In the genomic region with DNA sequence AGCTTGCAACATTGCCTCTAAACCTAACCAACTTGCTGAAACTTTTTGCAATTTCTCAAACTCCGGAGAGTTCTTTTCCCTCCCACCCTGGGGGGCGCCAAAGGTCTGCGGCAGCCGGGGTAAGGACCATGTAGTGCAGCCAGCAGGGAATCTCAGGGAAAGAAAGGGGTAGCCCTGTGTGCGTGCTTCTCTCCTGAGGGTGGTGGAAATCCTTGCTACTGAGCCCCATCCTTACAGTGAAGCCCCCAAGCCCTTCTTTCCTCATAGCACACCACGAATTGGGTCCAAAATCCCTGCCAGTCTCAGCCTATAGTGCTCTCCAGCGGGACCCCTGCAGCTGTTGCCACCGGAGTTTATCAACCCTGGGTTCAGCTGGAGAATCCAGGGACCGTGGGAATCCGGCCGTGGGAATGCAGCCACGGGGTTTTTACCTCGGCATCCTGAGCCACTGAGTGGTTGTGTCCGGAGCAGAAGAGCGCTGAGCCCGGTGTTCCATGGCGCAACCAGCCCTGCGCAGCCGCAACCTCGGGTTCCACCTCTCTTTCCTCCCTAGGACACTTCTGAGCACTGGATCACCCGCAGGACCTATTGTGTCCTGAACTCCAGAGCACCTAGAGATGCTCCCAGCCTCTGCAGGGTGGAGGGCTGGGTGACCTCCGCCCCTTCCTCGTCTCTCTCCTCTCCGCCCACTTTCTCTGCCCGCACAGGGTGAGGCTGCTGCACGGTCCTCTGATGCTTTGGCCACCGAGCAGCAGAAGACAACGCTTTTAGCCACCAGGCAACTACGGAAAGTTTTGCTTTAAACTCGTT, we compare ENCODE assay signal across 8 mouse cellular contexts. TPM values are rescaled to one million over a fixed set of nuclear protein-coding genes. Genes with fewer than 3 reads are reported as not detected.
DNase-seq lines count a peak whose midpoint lies in the region; ATAC-seq and TF ChIP-seq lines count a peak whose summit lies in the region.

A gene (minus strand): TSS at position 760 of the 810 bp plus-strand sequence.

- H3K27me3 ChIP-seq in hindbrain, embryonic 14.5 days (ENCODE audit: control insufficient read depth, insufficient read depth, low read length) = peaks cover 25% of the 10 kb centered on the region
- peaks cover 38% of the 10 kb centered on the region for H3K27me3 ChIP-seq in limb, embryonic 13.5 days
- peaks cover 27% of the 10 kb centered on the region for H3K27me3 ChIP-seq in midbrain, embryonic 12.5 days
- no peaks in the 10 kb centered on the region for H3K27me3 ChIP-seq in stomach, postnatal 0 days (ENCODE audit: control insufficient read depth, insufficient read depth, low read length)

- no peaks in the 10 kb centered on the region for H3K36me3 ChIP-seq in ES-E14 (ENCODE audit: control insufficient read depth, insufficient read depth, low read length, poor library complexity, severe bottlenecking)
- no peaks in the 10 kb centered on the region for H3K36me3 ChIP-seq in hindbrain, embryonic 14.5 days (replicated peaks; ENCODE audit: control insufficient read depth, insufficient read depth)
- no peaks in the 10 kb centered on the region for H3K36me3 ChIP-seq in limb, embryonic 13.5 days
- H3K36me3 ChIP-seq in midbrain, embryonic 12.5 days = no peaks in the 10 kb centered on the region
- no peaks in the 10 kb centered on the region for H3K36me3 ChIP-seq in stomach, postnatal 0 days (ENCODE audit: control insufficient read depth, insufficient read depth, low read length)

- H3K4me3 ChIP-seq in ES-E14 (ENCODE audit: insufficient read depth in 1 of 2, low read depth in 1 of 2, low read length in 2 of 2, poor library complexity in 1 of 2, severe bottlenecking in 1 of 2) = peak within 1 kb of the TSS; percentile 27 to 60; a peak in 3 of 4 replicates
- H3K4me3 ChIP-seq in brown adipose tissue, adult 24 weeks (ENCODE audit: insufficient read depth, low read depth, low read length) = peak within 1 kb of the TSS; percentile 47
- peak within 1 kb of the TSS; percentile 37 for H3K4me3 ChIP-seq in hindbrain, embryonic 14.5 days (replicated peaks; ENCODE audit: low read length)
- peak within 1 kb of the TSS; percentile 48 for H3K4me3 ChIP-seq in limb, embryonic 13.5 days
- H3K4me3 ChIP-seq in midbrain, embryonic 12.5 days = peak within 1 kb of the TSS; percentile 51
- H3K4me3 ChIP-seq in stomach, postnatal 0 days (ENCODE audit: low read depth, low read length) = peak within 1 kb of the TSS; percentile 47

- no peaks in the 10 kb centered on the region for H3K9me3 ChIP-seq in ES-E14 (ENCODE audit: control insufficient read depth, insufficient read depth, low read depth, low read length)
- no peaks in the 10 kb centered on the region for H3K9me3 ChIP-seq in hindbrain, embryonic 14.5 days (ENCODE audit: control insufficient read depth, low read length)
- no peaks in the 10 kb centered on the region for H3K9me3 ChIP-seq in limb, embryonic 13.5 days
- H3K9me3 ChIP-seq in midbrain, embryonic 12.5 days = no peaks in the 10 kb centered on the region
- no peaks in the 10 kb centered on the region for H3K9me3 ChIP-seq in stomach, postnatal 0 days (ENCODE audit: control insufficient read depth, low read length)

- in situ Hi-C loops in ES-E14 (cut with MboI; ENCODE audit: low sequenced_read_pairs in 2 of 2, unreplicated experiment in 2 of 2) = no loop called here

- peak within 1 kb of the TSS; percentile 64 for H3K4me2 ChIP-seq in hindbrain, embryonic 14.5 days (replicated peaks)
- peak within 1 kb of the TSS; percentile 77 for H3K4me2 ChIP-seq in limb, embryonic 13.5 days (replicated peaks)
- H3K4me2 ChIP-seq in midbrain, embryonic 12.5 days (replicated peaks) = peak within 1 kb of the TSS; percentile 90
- H3K4me2 ChIP-seq in stomach, postnatal 0 days (replicated peaks; ENCODE audit: low read depth) = peak within 1 kb of the TSS; percentile 82

- H3K9ac ChIP-seq in ES-E14 (ENCODE audit: insufficient read depth, low read depth, low read length, poor library complexity, severe bottlenecking) = no peak within 1 kb of the TSS
- peak within 1 kb of the TSS; percentile 54 for H3K9ac ChIP-seq in hindbrain, embryonic 14.5 days
- peak within 1 kb of the TSS; percentile 75 for H3K9ac ChIP-seq in limb, embryonic 13.5 days
- H3K9ac ChIP-seq in midbrain, embryonic 12.5 days (replicated peaks) = peak within 1 kb of the TSS; percentile 61
- peak within 1 kb of the TSS; percentile 64 for H3K9ac ChIP-seq in stomach, postnatal 0 days (ENCODE audit: low read length)

- under 1% methylated on average over 30 of the region's 30 CpGs for WGBS in hindbrain, embryonic 14.5 days
- WGBS in limb, embryonic 13.5 days = under 1% methylated on average over 30 of the region's 30 CpGs
- WGBS in midbrain, embryonic 12.5 days = under 1% methylated on average over 30 of the region's 30 CpGs
- 2% methylated on average over 30 of the region's 30 CpGs for WGBS in stomach, postnatal 0 days

- no peak for TF ChIP-seq EP300 in stomach, postnatal 0 days (optimal IDR thresholded peaks at IDR 0.05)

- peak; percentile 82 for TF ChIP-seq CTCF in stomach, postnatal 0 days (IDR thresholded peaks at IDR 0.05; ENCODE audit: low read depth)

- ATAC-seq in hindbrain, embryonic 14.5 days (ENCODE audit: low FRiP score) = peak; percentile 79
- peak; percentile 92 for ATAC-seq in limb, embryonic 13.5 days (ENCODE audit: low FRiP score, low read depth)
- peak; percentile 83 for ATAC-seq in midbrain, embryonic 12.5 days (ENCODE audit: low FRiP score, low read depth)
- ATAC-seq in stomach, postnatal 0 days (ENCODE audit: low FRiP score, low TSS enrichment) = peak; percentile 66; the same call in 1 of the 2 replicates

- no peaks in the 10 kb centered on the region for H3K4me1 ChIP-seq in ES-E14 (ENCODE audit: control insufficient read depth in 2 of 2, insufficient read depth in 2 of 2, low read length in 2 of 2, poor library complexity in 1 of 2)
- H3K4me1 ChIP-seq in brown adipose tissue, adult 24 weeks (ENCODE audit: control insufficient read depth, insufficient read depth, insufficient read length, low read length) = no peaks in the 10 kb centered on the region
- 0 out of 2 replicates have a peak, but pooled peaks cover 4% of the 10 kb centered on the region for H3K4me1 ChIP-seq in hindbrain, embryonic 14.5 days (replicated peaks; ENCODE audit: control insufficient read depth, insufficient read depth, low read length)
- H3K4me1 ChIP-seq in limb, embryonic 13.5 days = peaks cover 13% of the 10 kb centered on the region
- peaks cover 13% of the 10 kb centered on the region; the same call in 1 of the 2 replicates for H3K4me1 ChIP-seq in midbrain, embryonic 12.5 days
- no peaks in the 10 kb centered on the region; the same call in 1 of the 2 replicates for H3K4me1 ChIP-seq in stomach, postnatal 0 days (replicated peaks; ENCODE audit: control insufficient read depth, insufficient read depth)

- H3K27ac ChIP-seq in ES-E14 (ENCODE audit: insufficient read depth, low read depth, low read length, poor library complexity, severe bottlenecking) = no peak within 1 kb of the TSS
- no peak within 1 kb of the TSS for H3K27ac ChIP-seq in brown adipose tissue, adult 24 weeks (replicated peaks; ENCODE audit: low read depth, low read length)
- H3K27ac ChIP-seq in hindbrain, embryonic 14.5 days = no peak within 1 kb of the TSS
- peak within 1 kb of the TSS; percentile 44; the same call in 1 of the 2 replicates for H3K27ac ChIP-seq in limb, embryonic 13.5 days
- H3K27ac ChIP-seq in midbrain, embryonic 12.5 days (replicated peaks) = no peak within 1 kb of the TSS
- no peak within 1 kb of the TSS for H3K27ac ChIP-seq in stomach, postnatal 0 days (replicated peaks)

- DNase-seq in ES-E14 (ENCODE audit: low read depth, low spot score) = no peak
- peak; percentile 25 to 51 for DNase-seq in gastrocnemius, adult 8-10 months (ENCODE audit: low spot score in 2 of 2)
- DNase-seq in hindbrain, embryonic 14.5 days (ENCODE audit: low spot score) = peak; percentile 35
- DNase-seq in stomach, postnatal 0 days (ENCODE audit: low spot score) = peak; percentile 51
- no peak for DNase-seq in thymus, postnatal 4 days

TF ChIP-seq in ES-E14, 5 proteins besides CTCF, POLR2A, EP300 and RAD21:
- TF ChIP-seq MAFK (IDR thresholded peaks at IDR 0.05; ENCODE audit: insufficient read depth, low read depth, low read length) = no peak
- no peak for TF ChIP-seq CHD2 (IDR thresholded peaks at IDR 0.05; ENCODE audit: low read depth, low read length)
- no peak for TF ChIP-seq HCFC1 (IDR thresholded peaks at IDR 0.05; ENCODE audit: borderline replicate concordance, insufficient read depth, low read length)
- no peak for TF ChIP-seq ZC3H11A (IDR thresholded peaks at IDR 0.05; ENCODE audit: borderline replicate concordance, low read depth, low read length)
- no peak for TF ChIP-seq ZNF384 (IDR thresholded peaks at IDR 0.05; ENCODE audit: low read depth, low read length)

RNA-seq across cellular contexts. Expression of the gene that starts here (rescaled TPM):
- 0.04 TPM in 1 of 2 replicates, not detected in the other for total RNA-seq in ES-E14 (2012; rRNA removed)
- polyA plus RNA-seq in brown adipose tissue, adult 24 weeks (2012; ENCODE audit: insufficient read depth, insufficient read length, missing spikeins) = 0.40 and 0.79 TPM in 2 replicates
- 1 to 10 TPM; 1.5 to 2.4 (median 2.1) TPM for total RNA-seq in gastrocnemius, adult 8-10 months (2022)
- 0.82 and 0.87 TPM in 2 replicates for polyA plus RNA-seq in hindbrain, embryonic 14.5 days (2014; fragmentation: Nextera tagmentation; extraction: Ambion mirVana)
- 5.8 and 6.2 TPM in 2 replicates for polyA plus RNA-seq in limb, embryonic 13.5 days (2015; fragmentation: Nextera tagmentation; extraction: Ambion mirVana)
- 0.35 and 1.5 TPM in 2 replicates for polyA plus RNA-seq in midbrain, embryonic 12.5 days (2016; fragmentation: Nextera tagmentation; extraction: Ambion mirVana)
- 2.0 TPM in 2 replicates for polyA plus RNA-seq in stomach, postnatal 0 days (2015; fragmentation: Nextera tagmentation; extraction: Ambion mirVana)

Comparison
In these comparisons a context has a peak if more than half of its experiments do, and no peak if none do; other contexts are left out.
1. Peak in DNase-seq, ATAC-seq, H3K4me3 ChIP-seq, H3K9ac ChIP-seq and H3K4me2 ChIP-seq in hindbrain, embryonic 14.5 days; RNA of the gene not detected or under 1 TPM.
2. DNase-seq: peak in gastrocnemius, adult 8-10 months (2 of 2) and stomach, postnatal 0 days (single experiment); none in ES-E14 (single experiment) and thymus, postnatal 4 days (single experiment).
3. Peak in every context shown above with its lines, with median percentiles within 50 percentile points of each other: H3K4me3 ChIP-seq, ATAC-seq and H3K4me2 ChIP-seq.